Comparison of ENCODE assay signal across 9 mouse cellular contexts in the genomic region with DNA sequence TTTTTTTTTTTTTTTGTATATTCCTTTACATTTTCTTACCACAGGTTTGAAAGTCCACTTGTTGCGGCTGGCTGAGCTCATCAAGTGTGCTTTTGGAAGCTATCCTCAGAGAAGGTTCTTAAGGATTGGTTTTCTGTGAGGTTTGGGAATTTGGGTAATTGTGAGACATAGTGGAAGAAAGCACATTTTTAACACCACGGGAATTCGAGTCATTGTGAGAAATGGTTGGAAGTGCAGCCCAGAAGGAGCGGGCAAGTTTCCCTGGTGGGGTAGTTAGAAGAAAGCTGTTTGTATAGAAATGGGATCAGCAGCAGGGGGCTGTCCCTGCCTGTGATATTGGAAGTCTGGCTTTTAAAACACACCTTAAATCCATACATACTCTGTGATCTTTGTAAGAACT. TPM values are rescaled to one million over a fixed set of nuclear protein-coding genes. Genes with fewer than 3 reads are reported as not detected.
DNase-seq lines count a peak whose midpoint lies in the region; ATAC-seq lines count a peak whose summit lies in the region.
"Had no signal": no experiment of that assay in that cellular context is flagged by ENCODE, and none has a peak within 500 bp of the region (broad histone marks: within the 10 kb centered on the region; RNA-seq: fewer than 3 reads in every experiment).

No protein-coding gene starts in this region.

- H3K9ac ChIP-seq in heart, embryonic 15.5 days = peak overlapping the region; percentile 87
- peak overlapping the region; percentile 90 for H3K9ac ChIP-seq in midbrain, embryonic 11.5 days (ENCODE audit: low read length)

- H3K4me1 ChIP-seq in heart, embryonic 15.5 days (replicated peaks) = peaks cover 31% of the 10 kb centered on the region
- H3K4me1 ChIP-seq in hindbrain, embryonic 10.5 days (replicated peaks) = peaks cover 46% of the 10 kb centered on the region
- H3K4me1 ChIP-seq in midbrain, embryonic 11.5 days (ENCODE audit: control insufficient read depth, insufficient read depth, low read length) = peaks cover 14% of the 10 kb centered on the region

- ATAC-seq in heart, embryonic 15.5 days (replicated peaks; ENCODE audit: insufficient number of reproducible peaks, insufficient read depth, low FRiP score, low read depth) = no peak
- no peak for ATAC-seq in midbrain, embryonic 11.5 days (ENCODE audit: low FRiP score)

- no peak overlapping the region for H3K27ac ChIP-seq in heart, embryonic 15.5 days
- H3K27ac ChIP-seq in hindbrain, embryonic 10.5 days = peak overlapping the region; percentile 95
- no peak overlapping the region for H3K27ac ChIP-seq in midbrain, embryonic 11.5 days (ENCODE audit: low read depth, low read length)

- H3K27me3 ChIP-seq in heart, embryonic 15.5 days = no peaks in the 10 kb centered on the region
- H3K27me3 ChIP-seq in hindbrain, embryonic 10.5 days (ENCODE audit: insufficient read depth, poor library complexity, severe bottlenecking) = no peaks in the 10 kb centered on the region
- H3K27me3 ChIP-seq in midbrain, embryonic 11.5 days (ENCODE audit: control insufficient read depth, insufficient read depth, low read length) = no peaks in the 10 kb centered on the region

- H3K4me3 ChIP-seq in heart, embryonic 15.5 days = peak overlapping the region; percentile 93
- peak overlapping the region; percentile 88 for H3K4me3 ChIP-seq in hindbrain, embryonic 10.5 days
- H3K4me3 ChIP-seq in midbrain, embryonic 11.5 days (ENCODE audit: low read depth, low read length) = peak overlapping the region; percentile 82

- H3K9me3 ChIP-seq in heart, embryonic 15.5 days (replicated peaks) = no peaks in the 10 kb centered on the region
- H3K9me3 ChIP-seq in hindbrain, embryonic 10.5 days = no peaks in the 10 kb centered on the region
- no peaks in the 10 kb centered on the region for H3K9me3 ChIP-seq in midbrain, embryonic 11.5 days (ENCODE audit: control insufficient read depth, low read length)

- peak overlapping the region; percentile 83 for H3K4me2 ChIP-seq in heart, embryonic 15.5 days
- peak overlapping the region; percentile 62 for H3K4me2 ChIP-seq in midbrain, embryonic 11.5 days

- WGBS in heart, embryonic 15.5 days = 24% methylated on average over 4 of the region's 4 CpGs
- WGBS in hindbrain, embryonic 10.5 days = 10% methylated on average over 4 of the region's 4 CpGs
- 8% methylated on average over 4 of the region's 4 CpGs for WGBS in midbrain, embryonic 11.5 days

- no peaks in the 10 kb centered on the region for H3K36me3 ChIP-seq in heart, embryonic 15.5 days
- H3K36me3 ChIP-seq in hindbrain, embryonic 10.5 days = peaks cover 20% of the 10 kb centered on the region
- no peaks in the 10 kb centered on the region for H3K36me3 ChIP-seq in midbrain, embryonic 11.5 days (ENCODE audit: control insufficient read depth, insufficient read depth, low read length)

- no peak for DNase-seq in heart, adult 8-10 months (ENCODE audit: low spot score)
- DNase-seq in adipocyte (ENCODE audit: low spot score) = peak; percentile 36
- no peak for DNase-seq in hindbrain, embryonic 10.5 days (ENCODE audit: low spot score)
- DNase-seq in midbrain, embryonic 11.5 days (ENCODE audit: low spot score, missing footprints) = peak; percentile 90
- no peak for DNase-seq in thymus, postnatal 4 days
- DNase-seq in urinary bladder, postnatal 10 days (ENCODE audit: low spot score) = no peak
- DNase-seq in cerebellum, adult 18-20 months = no peak

RNA-seq across cellular contexts. Expression of a gene that starts 0.9 kb away (rescaled TPM):
- 8.7 and 9.2 TPM in 2 replicates for polyA plus RNA-seq in heart, embryonic 15.5 days (2015; fragmentation: Nextera tagmentation; extraction: Ambion mirVana)
- 10 to 100 TPM; 19.3 to 23.0 (median 20.3) TPM for total RNA-seq in heart, adult 8-10 months (2022)
- 8.5 and 8.8 TPM in 2 replicates for polyA plus RNA-seq in hindbrain, embryonic 10.5 days (2016; fragmentation: Nextera tagmentation; extraction: Ambion mirVana)
- polyA plus RNA-seq in midbrain, embryonic 11.5 days (2014; fragmentation: Nextera tagmentation; extraction: Ambion mirVana) = 11.7 and 12.9 TPM in 2 replicates

RNA-seq across cellular contexts. Expression of a gene that starts 3.0 kb away (rescaled TPM):
- polyA plus RNA-seq in heart, embryonic 15.5 days (2015; fragmentation: Nextera tagmentation; extraction: Ambion mirVana) = 63.4 and 66.1 TPM in 2 replicates
- total RNA-seq in heart, adult 8-10 months (2022) = 10 to 100 TPM; 18.9 to 28.5 (median 23.6) TPM
- 14.3 and 19.2 TPM in 2 replicates for polyA plus RNA-seq in hindbrain, embryonic 10.5 days (2016; fragmentation: Nextera tagmentation; extraction: Ambion mirVana)
- 18.2 and 20.3 TPM in 2 replicates for polyA plus RNA-seq in midbrain, embryonic 11.5 days (2014; fragmentation: Nextera tagmentation; extraction: Ambion mirVana)

RNA-seq across cellular contexts. Expression of a gene that starts 27.7 kb away (rescaled TPM):
- not detected in 2 replicates for polyA plus RNA-seq in heart, embryonic 15.5 days (2015; fragmentation: Nextera tagmentation; extraction: Ambion mirVana)
- not detected for total RNA-seq in heart, adult 8-10 months (2022)
- polyA plus RNA-seq in hindbrain, embryonic 10.5 days (2016; fragmentation: Nextera tagmentation; extraction: Ambion mirVana) = 0.62 and 0.82 TPM in 2 replicates
- 0.55 and 0.75 TPM in 2 replicates for polyA plus RNA-seq in midbrain, embryonic 11.5 days (2014; fragmentation: Nextera tagmentation; extraction: Ambion mirVana)
- polyA plus RNA-seq: large intestine, adult 2 months had no signal

RNA-seq across cellular contexts. Expression of a gene that starts 28.1 kb away (rescaled TPM):
- polyA plus RNA-seq in heart, embryonic 15.5 days (2015; fragmentation: Nextera tagmentation; extraction: Ambion mirVana) = 32.1 and 32.5 TPM in 2 replicates
- 10 to 100 TPM; 10.6 to 14.2 (median 12.1) TPM for total RNA-seq in heart, adult 8-10 months (2022)
- polyA plus RNA-seq in hindbrain, embryonic 10.5 days (2016; fragmentation: Nextera tagmentation; extraction: Ambion mirVana) = 86.9 and 96.2 TPM in 2 replicates
- polyA plus RNA-seq in midbrain, embryonic 11.5 days (2014; fragmentation: Nextera tagmentation; extraction: Ambion mirVana) = 90.9 and 106 TPM in 2 replicates

Comparison
In these comparisons a context has a peak if more than half of its experiments do, and no peak if none do; other contexts are left out.
1. DNase-seq: peak in adipocyte (single experiment) and midbrain, embryonic 11.5 days (single experiment); none in heart, adult 8-10 months (single experiment), hindbrain, embryonic 10.5 days (single experiment), thymus, postnatal 4 days (single experiment), urinary bladder, postnatal 10 days (single experiment) and cerebellum, adult 18-20 months (0 of 2).
2. Peak in every context shown above with its lines, with median percentiles within 50 percentile points of each other: H3K4me3 ChIP-seq.